Mouse (Mus musculus) small intestine, adult 2 months (tissue): ENCODE results near the gene Cryba4.

Source experiments
- CTCF ChIP-seq: fragments of 200-500 bp; IDR thresholded peaks from 2 replicates; pipeline ENCODE4 v1.5.1; 2012; ENCODE audit warnings: low read depth, mild to moderate bottlenecking, control low read depth, inconsistent platforms, low read length, moderate library complexity, mixed read lengths; ENCODE audit not compliant: insufficient replicate concordance, insufficient read length; ENCODE audit errors: extremely low read depth
- POLR2A ChIP-seq: fragments of 200-500 bp; IDR thresholded peaks from 2 replicates; pipeline ENCODE4 v1.6.1; 2012; ENCODE audit warnings: low read depth, mild to moderate bottlenecking, control low read depth, inconsistent platforms, low read length, moderate library complexity

DNA sequence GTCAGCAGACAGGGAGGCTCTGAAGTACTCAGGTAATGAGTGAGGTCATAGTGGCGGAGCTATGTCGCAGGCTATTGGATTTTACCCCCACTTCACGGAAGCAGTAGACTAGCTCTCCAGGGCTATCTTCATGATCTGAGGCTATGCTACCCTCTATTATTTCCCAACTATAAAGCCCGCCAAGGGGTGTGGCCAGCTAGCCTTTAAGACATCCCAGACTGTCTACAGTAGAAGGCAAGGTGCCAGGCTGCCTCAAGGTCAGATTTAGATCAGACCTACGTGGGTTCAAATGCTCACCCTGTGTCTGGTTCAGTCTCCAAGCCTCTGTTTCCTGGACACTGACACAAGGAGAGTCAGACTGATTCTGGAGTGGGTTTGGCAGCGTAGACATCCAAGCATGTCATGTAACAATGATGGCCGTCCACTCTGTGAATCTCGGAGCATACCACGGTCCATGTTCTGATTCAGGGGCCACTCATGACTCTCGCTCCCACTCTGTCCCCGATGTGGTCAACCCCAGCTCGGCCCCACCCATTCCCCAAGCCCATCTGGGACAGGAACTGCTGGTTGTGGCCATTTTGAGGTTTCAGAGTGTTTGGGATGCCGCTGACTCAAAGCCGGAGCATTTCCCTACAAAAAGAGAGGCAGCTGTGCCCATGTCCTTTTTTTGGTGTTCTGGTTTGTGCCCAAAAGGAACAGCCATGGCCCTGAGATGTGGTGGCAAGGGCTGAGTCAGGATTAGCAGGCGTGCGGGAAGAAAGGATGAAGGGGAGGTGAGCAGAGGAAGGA, 7.7 kb upstream of the Cryba4 start:
- TF ChIP-seq POLR2A (no peak), CTCF (no peak)
